Mouse (Mus musculus) ES-E14 (cell line): ENCODE measurements at regions not wholly inside any gene's neighbourhood (a gene's known extent, or its start where the extent isn't known, plus 50 kb on each side); places are given as distances from the start of the nearest gene placed in this dataset.

Experiments used
- DNase-seq: peaks from one replicate; pipeline ENCODE4 v3.0.0-alpha.2; 2013; ENCODE audit warnings: low read depth, low spot score
- H3K27ac ChIP-seq: 2 replicates; pipeline ENCODE4 v1.5.1; 2012; ENCODE audit warnings: low read depth, mild to moderate bottlenecking, low read length, moderate library complexity, mixed read lengths; ENCODE audit not compliant: poor library complexity, insufficient read depth, severe bottlenecking
- H3K36me3 ChIP-seq: 2 replicates; pipeline ENCODE4 v1.6.1; 2012; ENCODE audit warnings: mild to moderate bottlenecking, low read length, moderate library complexity, mixed read lengths; ENCODE audit not compliant: control insufficient read depth, poor library complexity, insufficient read depth, severe bottlenecking
- H3K4me1 ChIP-seq, 2 experiments: fragments of 150-350 bp in 1 of 2; sonication (generic) in 1 of 2; 2 replicates each; pipeline ENCODE4 v1.6.1; 2012; ENCODE audit warnings: low read length in 2 of 2, mild to moderate bottlenecking in 1 of 2, mixed read lengths in 1 of 2; ENCODE audit not compliant: control insufficient read depth in 2 of 2, insufficient read depth in 2 of 2, poor library complexity in 1 of 2
- H3K4me3 ChIP-seq, 2 experiments: fragments of 150-350 bp in 1 of 2; sonication (generic) in 1 of 2; 2 replicates each; pipeline ENCODE4 v1.5.1; 2012; ENCODE audit warnings: low read length in 2 of 2, low read depth in 1 of 2, mild to moderate bottlenecking in 1 of 2, mixed read lengths in 1 of 2; ENCODE audit not compliant: insufficient read depth in 1 of 2, poor library complexity in 1 of 2, severe bottlenecking in 1 of 2
- H3K9ac ChIP-seq: 2 replicates; pipeline ENCODE4 v1.6.1; 2012; ENCODE audit warnings: low read depth, mild to moderate bottlenecking, low read length, mixed read lengths; ENCODE audit not compliant: poor library complexity, insufficient read depth, severe bottlenecking
- H3K9me3 ChIP-seq: fragments of 150-350 bp; sonication (generic); 2 replicates; pipeline ENCODE4 v1.6.1; 2012; ENCODE audit warnings: low read depth, mild to moderate bottlenecking, low read length; ENCODE audit not compliant: control insufficient read depth, insufficient read depth
- CHD2 ChIP-seq: IDR thresholded peaks from 2 replicates; pipeline ENCODE4 v1.6.1; 2014; ENCODE audit warnings: mild to moderate bottlenecking, low read depth, low read length, inconsistent platforms
- HCFC1 ChIP-seq: IDR thresholded peaks from 2 replicates; pipeline ENCODE4 v1.6.1; 2012; ENCODE audit warnings: low read length, inconsistent platforms, borderline replicate concordance; ENCODE audit not compliant: insufficient read depth
- MAFK ChIP-seq: IDR thresholded peaks from 2 replicates; pipeline ENCODE4 v1.6.1; 2014; ENCODE audit warnings: mild to moderate bottlenecking, low read depth, low read length, inconsistent platforms; ENCODE audit not compliant: insufficient read depth
- ZC3H11A ChIP-seq: IDR thresholded peaks from 2 replicates; pipeline ENCODE4 v1.6.1; 2012; ENCODE audit warnings: low read depth, mild to moderate bottlenecking, inconsistent platforms, low read length, borderline replicate concordance
- ZNF384 ChIP-seq: IDR thresholded peaks from 2 replicates; pipeline ENCODE4 v1.6.1; 2012; ENCODE audit warnings: low read depth, low read length, inconsistent platforms
- in situ Hi-C, 2 experiments: fragments of 600-800 bp; cut with MboI; formaldehyde crosslinking; loops; one replicate each; pipeline ENCODE4 v1.15.1; 2025; ENCODE audit warnings: low sequenced_read_pairs in 2 of 2, inconsistent platforms in 1 of 2; ENCODE audit not compliant: unreplicated experiment in 2 of 2

- no peak overlapping the region for H3K9ac ChIP-seq
- H3K27ac ChIP-seq = no peak overlapping the region
- in situ Hi-C loops = no loop called here
- TF ChIP-seq ZC3H11A (no peak), MAFK (no peak), ZNF384 (no peak), CHD2 (no peak), HCFC1 (no peak)
- no peaks in the 10 kb centered on the region for H3K9me3 ChIP-seq
- H3K4me1 ChIP-seq = no peaks in the 10 kb centered on the region
- H3K36me3 ChIP-seq = no peaks in the 10 kb centered on the region
- no peak for DNase-seq
- H3K4me3 ChIP-seq = no peak overlapping the region
Observed at GRCm38 (mm10) chr17:63662251-63662650, 162.4 kb upstream of the Fbxl17 start.

GRCm38 (mm10) chr17:63676791-63677190, 177.0 kb upstream of the Fbxl17 start:
- in situ Hi-C loops = no loop called here
- DNase-seq = no peak
- TF ChIP-seq HCFC1 (no peak), CHD2 (no peak), ZNF384 (no peak), ZC3H11A (no peak), MAFK (no peak)
- H3K27ac ChIP-seq = no peak overlapping the region
- H3K4me1 ChIP-seq = no peaks in the 10 kb centered on the region; a peak in 1 of 4 replicates
- H3K4me3 ChIP-seq = no peak overlapping the region
- no peaks in the 10 kb centered on the region for H3K36me3 ChIP-seq
- H3K9me3 ChIP-seq = no peaks in the 10 kb centered on the region
- H3K9ac ChIP-seq = no peak overlapping the region

- H3K4me3 ChIP-seq = no peak overlapping the region
- DNase-seq = no peak
- no peaks in the 10 kb centered on the region for H3K36me3 ChIP-seq
- no peak overlapping the region for H3K27ac ChIP-seq
- no peak overlapping the region for H3K9ac ChIP-seq
- in situ Hi-C loops = no loop called here
- H3K9me3 ChIP-seq = no peaks in the 10 kb centered on the region
- no peaks in the 10 kb centered on the region; a peak in 1 of 4 replicates for H3K4me1 ChIP-seq
- TF ChIP-seq MAFK (no peak), ZC3H11A (no peak), HCFC1 (no peak), CHD2 (no peak), ZNF384 (no peak)
Observed at GRCm38 (mm10) chr17:63677996-63678657, 178.3 kb upstream of the Fbxl17 start.

GRCm38 (mm10) chr17:63680479-63680878, 180.7 kb upstream of the Fbxl17 start:
- no peaks in the 10 kb centered on the region for H3K9me3 ChIP-seq
- no peaks in the 10 kb centered on the region; a peak in 1 of 4 replicates for H3K4me1 ChIP-seq
- H3K4me3 ChIP-seq = no peak overlapping the region
- no peaks in the 10 kb centered on the region for H3K36me3 ChIP-seq
- H3K27ac ChIP-seq = no peak overlapping the region
- in situ Hi-C loops = no loop called here
- no peak overlapping the region for H3K9ac ChIP-seq
- TF ChIP-seq CHD2 (no peak), MAFK (no peak), ZNF384 (no peak), HCFC1 (no peak), ZC3H11A (no peak)
- no peak for DNase-seq

- in situ Hi-C loops = no loop called here
- no peak for DNase-seq
- Histone ChIP-seq H3K27ac (no peak overlapping the region), H3K9me3 (no peaks in the 10 kb centered on the region), H3K36me3 (no peaks in the 10 kb centered on the region), H3K4me1 (no peaks in the 10 kb centered on the region; a peak in 1 of 4 replicates), H3K9ac (no peak overlapping the region), H3K4me3 (no peak overlapping the region)
- TF ChIP-seq CHD2 (no peak), MAFK (no peak), ZC3H11A (no peak), ZNF384 (no peak), HCFC1 (no peak)
Observed at GRCm38 (mm10) chr17:63683345-63683744, 179.5 kb upstream of the Fer start.
